34 mouse cellular contexts compared by ENCODE assay signal in genomic region chr2:125548806-125549578, GRCm38 (mm10). TPM values are rescaled to one million over a fixed set of nuclear protein-coding genes. Genes with fewer than 3 reads are reported as not detected.
DNase-seq lines count a peak whose midpoint lies in the region; ATAC-seq and TF ChIP-seq lines count a peak whose summit lies in the region.
"Had no signal": no experiment of that assay in that cellular context is flagged by ENCODE, and none has a peak within 500 bp of the region (broad histone marks: within the 10 kb centered on the region; RNA-seq: fewer than 3 reads in every experiment).

No protein-coding gene starts in this region.

- H3K4me2 ChIP-seq in limb, embryonic 12.5 days, result no peak overlapping the region
- H3K4me2 ChIP-seq in hindbrain, postnatal 0 days (ENCODE audit: low read depth, low read length), result no peak overlapping the region
- H3K4me2 ChIP-seq: embryonic facial prominence, embryonic 12.5 days; hindbrain, embryonic 12.5 days; limb, embryonic 15.5 days; lung, embryonic 14.5 days; neural tube, embryonic 12.5 days had no signal

- peaks cover 10% of the 10 kb centered on the region for H3K4me1 ChIP-seq in limb, embryonic 12.5 days (replicated peaks)
- no peaks in the 10 kb centered on the region for H3K4me1 ChIP-seq in heart, adult 2 months (ENCODE audit: control insufficient read depth, insufficient read depth, low read length)
- H3K4me1 ChIP-seq in hindbrain, postnatal 0 days (ENCODE audit: insufficient read depth, low read length), result no peaks in the 10 kb centered on the region
- H3K4me1 ChIP-seq: embryonic facial prominence, embryonic 12.5 days; hindbrain, embryonic 12.5 days; midbrain, embryonic 10.5 days; neural tube, embryonic 12.5 days had no signal

- ATAC-seq in limb, embryonic 12.5 days (ENCODE audit: insufficient number of reproducible peaks, insufficient read depth, low FRiP score, low TSS enrichment, low read depth), result peak; percentile 72; the same call in 1 of the 2 replicates
- ATAC-seq in hindbrain, postnatal 0 days, result no peak
- ATAC-seq: intestine, postnatal 0 days; midbrain, embryonic 16.5 days; Patski had no signal

- DNase-seq in embryo, embryonic 10.5 days (ENCODE audit: low spot score), result peak; percentile 48
- DNase-seq in fibroblast of lung, adult 2 months (ENCODE audit: low read depth), result peak; percentile 51
- DNase-seq in gastrocnemius, postnatal 36 days, result no peak
- no peak for DNase-seq in heart, adult 2 months
- no peak for DNase-seq in hindbrain, postnatal 0 days (ENCODE audit: low spot score)
- DNase-seq: adrenal gland, postnatal 14 days; B cell, adult 2 months; cerebellum, adult 11 months; cerebellum, adult 9-10 months; cerebellum, postnatal 36 days; gastrocnemius, postnatal 14 days; heart, adult 18-20 months; kidney, adult 9 months; kidney, postnatal 10 days; lung, embryonic 14.5 days; lung, postnatal 14 days; right cerebral cortex, adult 18-20 months; right cerebral cortex, postnatal 4 days; thymus, adult 18-20 months; thymus, postnatal 25 days had no signal

- TF ChIP-seq POLR2A in heart, adult 2 months (IDR thresholded peaks at IDR 0.05; ENCODE audit: insufficient read depth, low read depth, low read length), result no peak

- no peak for TF ChIP-seq CTCF in C2C12 (IDR thresholded peaks at IDR 0.05; ENCODE audit: control insufficient read depth, insufficient read depth, insufficient read length)
- TF ChIP-seq CTCF in heart, adult 2 months (IDR thresholded peaks at IDR 0.05), result no peak
- no peak for TF ChIP-seq CTCF in hindbrain, postnatal 0 days (IDR thresholded peaks at IDR 0.05; ENCODE audit: low read depth)

- no peak overlapping the region for H3K9ac ChIP-seq in limb, embryonic 12.5 days (replicated peaks)
- H3K9ac ChIP-seq in heart, adult 2 months (ENCODE audit: low read depth, low read length), result no peak overlapping the region
- no peak overlapping the region for H3K9ac ChIP-seq in hindbrain, postnatal 0 days (replicated peaks; ENCODE audit: low read length)
- H3K9ac ChIP-seq: embryonic facial prominence, embryonic 12.5 days; hindbrain, embryonic 12.5 days; limb, embryonic 15.5 days; liver, embryonic 14.5 days; lung, embryonic 14.5 days; neural tube, embryonic 12.5 days had no signal

- no peak for TF ChIP-seq EP300 in heart, adult 2 months (IDR thresholded peaks at IDR 0.05; ENCODE audit: insufficient read depth, low read depth, low read length)

- H3ac ChIP-seq in C2C12 (ENCODE audit: control insufficient read depth, insufficient read length, low read depth), result no peak overlapping the region

- H3K4me3 ChIP-seq in C2C12 (ENCODE audit: insufficient read depth, poor library complexity, severe bottlenecking), result no peak overlapping the region
- no peak overlapping the region for H3K4me3 ChIP-seq in limb, embryonic 12.5 days (replicated peaks)
- no peak overlapping the region for H3K4me3 ChIP-seq in heart, adult 2 months
- no peak overlapping the region for H3K4me3 ChIP-seq in hindbrain, postnatal 0 days (ENCODE audit: low read length)
- H3K4me3 ChIP-seq: embryonic facial prominence, embryonic 12.5 days; hindbrain, embryonic 12.5 days; limb, embryonic 15.5 days; midbrain, embryonic 10.5 days; neural tube, embryonic 12.5 days had no signal

- H3K79me3 ChIP-seq in C2C12 (ENCODE audit: low read depth), result no peaks in the 10 kb centered on the region

- H3K27me3 ChIP-seq in C2C12 (ENCODE audit: control insufficient read depth, insufficient read depth, insufficient read length), result no peaks in the 10 kb centered on the region
- no peaks in the 10 kb centered on the region for H3K27me3 ChIP-seq in limb, embryonic 12.5 days
- no peaks in the 10 kb centered on the region for H3K27me3 ChIP-seq in heart, adult 2 months (ENCODE audit: control insufficient read depth, insufficient read depth, low read length)
- H3K27me3 ChIP-seq in hindbrain, postnatal 0 days (ENCODE audit: insufficient read depth, low read length), result no peaks in the 10 kb centered on the region
- H3K27me3 ChIP-seq: CH12.LX; embryonic facial prominence, embryonic 12.5 days; hindbrain, embryonic 12.5 days; limb, embryonic 15.5 days; neural tube, embryonic 12.5 days; Patski had no signal

- WGBS in limb, embryonic 12.5 days, result 10% methylated on average over 1 of the region's 1 CpGs
- WGBS in heart, adult 2 months, result 87% methylated on average over 1 of the region's 1 CpGs
- 70% methylated on average over 1 of the region's 1 CpGs for WGBS in hindbrain, postnatal 0 days

- H3K79me2 ChIP-seq in C2C12 (ENCODE audit: control insufficient read depth, insufficient read depth), result no peaks in the 10 kb centered on the region
- H3K79me2 ChIP-seq in heart, adult 2 months (replicated peaks; ENCODE audit: control insufficient read depth, insufficient read depth, low read length), result no peaks in the 10 kb centered on the region

- H3K27ac ChIP-seq in limb, embryonic 12.5 days, result peak overlapping the region; percentile 17; the same call in 1 of the 2 replicates
- H3K27ac ChIP-seq in heart, adult 2 months, result no peak overlapping the region
- H3K27ac ChIP-seq in hindbrain, postnatal 0 days, result no peak overlapping the region
- H3K27ac ChIP-seq: embryonic facial prominence, embryonic 12.5 days; hindbrain, embryonic 12.5 days; limb, embryonic 15.5 days; liver, embryonic 14.5 days; midbrain, embryonic 10.5 days; neural tube, embryonic 12.5 days; stomach, postnatal 0 days had no signal

- no peaks in the 10 kb centered on the region for H3K36me3 ChIP-seq in C2C12 (ENCODE audit: control insufficient read depth, insufficient read depth)
- no peaks in the 10 kb centered on the region for H3K36me3 ChIP-seq in limb, embryonic 12.5 days
- H3K36me3 ChIP-seq in heart, adult 2 months (ENCODE audit: control insufficient read depth, insufficient read depth, low read length), result no peaks in the 10 kb centered on the region
- no peaks in the 10 kb centered on the region for H3K36me3 ChIP-seq in hindbrain, postnatal 0 days (ENCODE audit: insufficient read depth, low read length)
- H3K36me3 ChIP-seq: embryonic facial prominence, embryonic 12.5 days; hindbrain, embryonic 12.5 days; limb, embryonic 15.5 days; midbrain, embryonic 10.5 days; neural tube, embryonic 12.5 days had no signal

- intact Hi-C loops in gastrocnemius, postnatal 36 days (cut with DNase I), result no loop called here
- intact Hi-C loops in heart, adult 2 months (cut with DNase I), result no loop called here

- 0 out of 2 replicates have a peak, but pooled peaks cover 9% of the 10 kb centered on the region for H3K9me3 ChIP-seq in limb, embryonic 12.5 days
- no peaks in the 10 kb centered on the region for H3K9me3 ChIP-seq in hindbrain, postnatal 0 days (ENCODE audit: low read length)
- H3K9me3 ChIP-seq: embryonic facial prominence, embryonic 12.5 days; hindbrain, embryonic 12.5 days; limb, embryonic 15.5 days; midbrain, embryonic 10.5 days; neural tube, embryonic 12.5 days had no signal

TF ChIP-seq in C2C12, 6 proteins besides CTCF, POLR2A, EP300 and RAD21:
- TF ChIP-seq MYOD1 (IDR thresholded peaks at IDR 0.05; ENCODE audit: control insufficient read depth, insufficient read length, low read depth) (peak; percentile 65), MYOG (IDR thresholded peaks at IDR 0.05; ENCODE audit: control insufficient read depth, extremely low read depth, insufficient read length) (no peak), MAX (IDR thresholded peaks at IDR 0.05) (peak; percentile 41), USF1 (IDR thresholded peaks at IDR 0.05; ENCODE audit: low read depth) (no peak), FOSL1 (IDR thresholded peaks at IDR 0.05; ENCODE audit: insufficient read depth, low read length, poor library complexity, severe bottlenecking) (peak; percentile 70), CEBPB (IDR thresholded peaks at IDR 0.05; ENCODE audit: low read depth) (peak; percentile 26)

RNA-seq across cellular contexts. Expression of gene Fbn1, which starts 41.2 kb away (rescaled TPM):
- polyA plus RNA-seq in C2C12 (2012; fragmentation: generic; extraction: Trizol), result 14.8 TPM
- polyA plus RNA-seq in limb, embryonic 12.5 days (2016; fragmentation: Nextera tagmentation; extraction: Ambion mirVana), result 11.5 and 14.2 TPM in 2 replicates
- 10 to 100 TPM; 58.1 to 62.0 TPM for total RNA-seq in gastrocnemius, postnatal 36 days (2021)
- total RNA-seq in heart, adult 2 months (2021), result 10 to 100 TPM; 28.8 to 43.9 TPM
- polyA plus RNA-seq in heart, adult 2 months (2012; rRNA removed), result 15.0 and 27.6 TPM in 2 replicates
- 16.6 and 17.5 TPM in 2 replicates for total RNA-seq in hindbrain, postnatal 0 days (2014; rRNA removed)
- polyA plus RNA-seq in hindbrain, postnatal 0 days (2015; fragmentation: Nextera tagmentation; extraction: Ambion mirVana), result 1.9 and 2.3 TPM in 2 replicates

RNA-seq across cellular contexts. Expression of gene Gm9913, which starts 44.1 kb away (rescaled TPM):
- polyA plus RNA-seq in C2C12 (2012; fragmentation: generic; extraction: Trizol), result 0.09 TPM
- polyA plus RNA-seq in limb, embryonic 12.5 days (2016; fragmentation: Nextera tagmentation; extraction: Ambion mirVana), result 0.20 and 0.32 TPM in 2 replicates
- under 1 TPM in 1 of 2 experiments, not detected in 1; 0.10 TPM for total RNA-seq in gastrocnemius, postnatal 36 days (2021)
- total RNA-seq in heart, adult 2 months (2021), result under 1 TPM; 0.21 to 0.23 TPM
- 0.29 and 0.35 TPM in 2 replicates for polyA plus RNA-seq in heart, adult 2 months (2012; rRNA removed)
- 0.07 TPM in 1 of 2 replicates, not detected in the other for total RNA-seq in hindbrain, postnatal 0 days (2014; rRNA removed)
- polyA plus RNA-seq in hindbrain, postnatal 0 days (2015; fragmentation: Nextera tagmentation; extraction: Ambion mirVana), result 0.14 and 0.20 TPM in 2 replicates
- total RNA-seq: CH12.LX, ES-E14 had no signal
- polyA plus RNA-seq: liver, embryonic 14.5 days had no signal

Comparison
In these comparisons a context has a peak if more than half of its experiments do, and no peak if none do; other contexts are left out.
1. DNase-seq: peak in embryo, embryonic 10.5 days (single experiment) and fibroblast of lung, adult 2 months (single experiment); none in gastrocnemius, postnatal 36 days (0 of 2), heart, adult 2 months (0 of 2) and hindbrain, postnatal 0 days (single experiment).